Mouse (Mus musculus): ENCODE data around the gene Slc16a6. TPM values are rescaled to one million over a fixed set of nuclear protein-coding genes. Genes with fewer than 3 reads are reported as not detected.
A peak's percentile ranks its signal among the peaks of the same experiment; 100 is the strongest.

Slc16a6 gene
- polyA plus RNA-seq, 1 experiment from 2014 or later = 7.5 TPM

DNA sequence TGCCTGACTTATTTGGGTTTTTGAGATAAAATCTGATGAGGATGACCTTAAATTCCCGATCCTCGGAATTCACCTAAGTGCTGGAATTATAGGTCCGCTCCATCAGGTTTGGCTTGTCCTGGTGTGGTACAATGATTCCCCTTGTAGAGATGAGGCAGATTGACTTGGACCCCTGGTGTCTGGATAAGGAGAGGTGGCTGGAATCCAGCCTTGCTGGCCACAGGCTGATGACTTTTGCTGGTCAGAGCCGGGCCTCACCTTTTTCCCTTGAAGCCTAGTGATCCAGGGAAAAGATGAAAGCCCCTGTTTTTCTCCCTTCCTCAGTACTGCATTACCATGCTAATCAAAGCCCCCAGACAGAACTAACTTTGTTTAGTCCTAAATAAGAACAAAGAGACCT, 2.3 kb upstream of the Slc16a6 start:
- Histone ChIP-seq H3K27me3 (ENCODE audit: control insufficient read depth, insufficient read depth, low read length) (peaks cover 3% of the 10 kb centered on the region; the same call in 1 of the 2 replicates), H3K4me1 (replicated peaks; ENCODE audit: control insufficient read depth, insufficient read depth, low read length) (peaks cover 8% of the 10 kb centered on the region; the same call in 1 of the 2 replicates), H3K9ac (no peak overlapping the region), H3K9me3 (ENCODE audit: control insufficient read depth, low read length) (no peaks in the 10 kb centered on the region), H3K4me2 (replicated peaks) (no peak overlapping the region), H3K27ac (no peak overlapping the region), H3K4me3 (replicated peaks; ENCODE audit: low read length) (no peak overlapping the region), H3K36me3 (replicated peaks; ENCODE audit: control insufficient read depth, insufficient read depth) (no peaks in the 10 kb centered on the region)
- no peak for ATAC-seq (ENCODE audit: low FRiP score)
- DNase-seq (ENCODE audit: low spot score) = no peak
- WGBS = 60% methylated on average over 4 of the region's 4 CpGs

GRCm38 (mm10) chr11:109474836-109475235, 1.4 kb upstream of the Slc16a6 start:
- ATAC-seq (ENCODE audit: low FRiP score) = no peak
- no peak overlapping the region for H3K9ac ChIP-seq
- H3K4me2 ChIP-seq (replicated peaks) = no peak overlapping the region
- H3K4me1 ChIP-seq (replicated peaks; ENCODE audit: control insufficient read depth, insufficient read depth, low read length) = peaks cover 8% of the 10 kb centered on the region; the same call in 1 of the 2 replicates
- H3K9me3 ChIP-seq (ENCODE audit: control insufficient read depth, low read length) = no peaks in the 10 kb centered on the region
- H3K36me3 ChIP-seq (replicated peaks; ENCODE audit: control insufficient read depth, insufficient read depth) = no peaks in the 10 kb centered on the region
- H3K4me3 ChIP-seq (replicated peaks; ENCODE audit: low read length) = no peak overlapping the region
- H3K27ac ChIP-seq = no peak overlapping the region
- H3K27me3 ChIP-seq (ENCODE audit: control insufficient read depth, insufficient read depth, low read length) = peaks cover 3% of the 10 kb centered on the region; the same call in 1 of the 2 replicates
- WGBS = 78% methylated on average over 13 of the region's 13 CpGs
- DNase-seq (ENCODE audit: low spot score) = no peak

GRCm38 (mm10) chr11:109474086-109474742, 816 bp upstream of the Slc16a6 start:
- Histone ChIP-seq H3K27ac (peak overlapping the region; percentile 90), H3K27me3 (ENCODE audit: control insufficient read depth, insufficient read depth, low read length) (peaks cover 3% of the 10 kb centered on the region; the same call in 1 of the 2 replicates), H3K4me3 (replicated peaks; ENCODE audit: low read length) (peak overlapping the region; percentile 85), H3K36me3 (replicated peaks; ENCODE audit: control insufficient read depth, insufficient read depth) (no peaks in the 10 kb centered on the region), H3K4me2 (replicated peaks) (peak overlapping the region; percentile 67), H3K9ac (peak overlapping the region; percentile 93), H3K4me1 (replicated peaks; ENCODE audit: control insufficient read depth, insufficient read depth, low read length) (peaks cover 8% of the 10 kb centered on the region; the same call in 1 of the 2 replicates), H3K9me3 (ENCODE audit: control insufficient read depth, low read length) (no peaks in the 10 kb centered on the region)
- no peak for DNase-seq (ENCODE audit: low spot score)
- WGBS = 10% methylated on average over 14 of the region's 14 CpGs
- ATAC-seq (ENCODE audit: low FRiP score) = peak; percentile 18; the same call in 1 of the 2 replicates

GRCm38 (mm10) chr11:109472821-109473170, 602 bp downstream of the Slc16a6 start:
- 0% methylated on average over 13 of the region's 13 CpGs for WGBS
- Histone ChIP-seq H3K4me2 (replicated peaks) (peak overlapping the region; percentile 67), H3K36me3 (replicated peaks; ENCODE audit: control insufficient read depth, insufficient read depth) (no peaks in the 10 kb centered on the region), H3K4me3 (replicated peaks; ENCODE audit: low read length) (peak overlapping the region; percentile 85), H3K27ac (peak overlapping the region; percentile 90), H3K27me3 (ENCODE audit: control insufficient read depth, insufficient read depth, low read length) (peaks cover 3% of the 10 kb centered on the region; the same call in 1 of the 2 replicates), H3K9ac (peak overlapping the region; percentile 93), H3K9me3 (ENCODE audit: control insufficient read depth, low read length) (no peaks in the 10 kb centered on the region), H3K4me1 (replicated peaks; ENCODE audit: control insufficient read depth, insufficient read depth, low read length) (peaks cover 8% of the 10 kb centered on the region; the same call in 1 of the 2 replicates)
- ATAC-seq (ENCODE audit: low FRiP score) (peak; percentile 28; the same call in 1 of the 2 replicates), DNase-seq (ENCODE audit: low spot score) (peak; percentile 71)

DNA sequence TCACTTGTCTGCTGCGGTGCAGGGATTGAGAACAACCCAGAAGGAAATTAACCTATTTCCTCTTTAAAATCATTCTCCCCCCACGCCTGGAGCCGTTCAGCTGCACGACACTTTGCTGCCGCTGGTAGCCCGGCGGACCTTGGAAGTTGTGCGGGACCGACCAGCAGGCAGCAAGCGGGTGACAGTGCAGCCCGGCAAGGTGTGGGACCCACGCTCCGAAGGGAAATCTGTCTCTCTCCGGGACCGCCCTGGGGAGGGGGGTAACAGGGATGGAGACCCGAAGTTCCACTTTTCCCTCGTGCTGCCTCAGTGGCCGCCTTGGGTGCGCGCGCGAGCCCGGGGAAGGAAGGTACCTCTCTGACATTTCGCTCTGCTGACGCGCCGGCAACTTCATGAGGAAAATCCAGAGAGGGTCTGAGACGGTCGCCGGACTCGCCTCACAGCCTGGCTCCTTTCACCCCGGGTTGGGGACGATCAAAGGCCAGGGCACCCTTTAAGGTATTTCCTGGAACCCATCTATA, 1.2 kb downstream of the Slc16a6 start:
- ATAC-seq (ENCODE audit: low FRiP score) = no peak
- no peak overlapping the region for H3K27ac ChIP-seq
- peak overlapping the region; percentile 67 for H3K4me2 ChIP-seq (replicated peaks)
- no peaks in the 10 kb centered on the region for H3K9me3 ChIP-seq (ENCODE audit: control insufficient read depth, low read length)
- DNase-seq (ENCODE audit: low spot score) = peak; percentile 41
- peak overlapping the region; percentile 93 for H3K9ac ChIP-seq
- H3K4me3 ChIP-seq (replicated peaks; ENCODE audit: low read length) = peak overlapping the region; percentile 85
- H3K27me3 ChIP-seq (ENCODE audit: control insufficient read depth, insufficient read depth, low read length) = peaks cover 3% of the 10 kb centered on the region; the same call in 1 of the 2 replicates
- WGBS = under 1% methylated on average over 33 of the region's 33 CpGs
- peaks cover 8% of the 10 kb centered on the region; the same call in 1 of the 2 replicates for H3K4me1 ChIP-seq (replicated peaks; ENCODE audit: control insufficient read depth, insufficient read depth, low read length)
- no peaks in the 10 kb centered on the region for H3K36me3 ChIP-seq (replicated peaks; ENCODE audit: control insufficient read depth, insufficient read depth)

- H3K4me3 ChIP-seq (replicated peaks; ENCODE audit: low read length) = peak overlapping the region; percentile 85
- H3K9ac ChIP-seq = peak overlapping the region; percentile 93; the same call in 1 of the 2 replicates
- peaks cover 3% of the 10 kb centered on the region; the same call in 1 of the 2 replicates for H3K27me3 ChIP-seq (ENCODE audit: control insufficient read depth, insufficient read depth, low read length)
- no peaks in the 10 kb centered on the region for H3K9me3 ChIP-seq (ENCODE audit: control insufficient read depth, low read length)
- H3K4me2 ChIP-seq (replicated peaks) = peak overlapping the region; percentile 67
- H3K27ac ChIP-seq = no peak overlapping the region
- WGBS = 36% methylated on average over 15 of the region's 15 CpGs
- ATAC-seq (ENCODE audit: low FRiP score) = no peak
- DNase-seq (ENCODE audit: low spot score) = no peak
- H3K4me1 ChIP-seq (replicated peaks; ENCODE audit: control insufficient read depth, insufficient read depth, low read length) = peaks cover 3% of the 10 kb centered on the region; the same call in 1 of the 2 replicates
- H3K36me3 ChIP-seq (replicated peaks; ENCODE audit: control insufficient read depth, insufficient read depth) = no peaks in the 10 kb centered on the region
These were observed 2.2 kb downstream of the Slc16a6 start for GRCm38 (mm10) chr11:109470921-109471861.

DNA sequence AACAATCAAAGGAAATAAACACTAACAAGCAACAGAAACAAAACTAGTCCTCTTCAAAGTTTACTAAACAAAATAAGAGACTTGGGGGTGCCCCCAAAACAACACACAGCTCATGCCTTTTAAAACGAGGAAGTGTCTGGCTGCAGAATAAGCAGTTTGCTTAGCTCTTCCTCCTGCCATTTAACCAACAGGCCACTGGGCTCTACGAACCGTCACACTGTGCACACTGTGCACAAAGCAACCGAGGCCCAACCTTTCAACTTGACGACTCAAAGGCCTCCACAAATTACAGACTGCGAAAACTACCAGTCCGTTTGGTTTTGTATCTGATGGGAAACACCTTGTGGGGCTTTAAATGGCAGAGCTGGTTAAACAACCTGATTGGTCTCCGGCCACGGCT, 3.2 kb downstream of the Slc16a6 start:
- H3K9ac ChIP-seq = no peak overlapping the region

DNA sequence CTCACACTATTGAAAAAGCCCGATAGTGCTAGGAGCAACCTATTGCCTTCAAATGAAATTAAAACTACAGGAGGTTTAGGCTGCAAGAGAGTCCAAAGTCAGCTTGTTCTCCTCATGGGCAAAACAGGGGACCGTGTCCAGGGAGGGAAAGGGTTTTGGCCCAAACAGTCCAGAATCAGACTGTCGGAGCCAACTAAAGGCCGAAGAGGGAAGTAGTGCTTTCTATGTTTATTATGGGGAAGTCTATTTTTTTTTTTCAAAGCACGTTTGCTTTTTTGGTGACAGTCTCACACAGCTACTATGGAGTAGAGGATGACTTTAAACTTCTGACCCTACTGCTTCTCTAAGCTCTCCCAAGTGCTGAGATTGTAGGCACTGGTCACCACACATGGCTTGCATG, 5.3 kb downstream of the Slc16a6 start:
- Histone ChIP-seq H3K4me2 (replicated peaks) (no peak overlapping the region), H3K36me3 (replicated peaks; ENCODE audit: control insufficient read depth, insufficient read depth) (no peaks in the 10 kb centered on the region), H3K4me3 (replicated peaks; ENCODE audit: low read length) (no peak overlapping the region), H3K9me3 (ENCODE audit: control insufficient read depth, low read length) (no peaks in the 10 kb centered on the region), H3K27ac (no peak overlapping the region), H3K9ac (no peak overlapping the region), H3K4me1 (replicated peaks; ENCODE audit: control insufficient read depth, insufficient read depth, low read length) (no peaks in the 10 kb centered on the region), H3K27me3 (ENCODE audit: control insufficient read depth, insufficient read depth, low read length) (peaks cover 3% of the 10 kb centered on the region; the same call in 1 of the 2 replicates)
- ATAC-seq (ENCODE audit: low FRiP score) = no peak
- WGBS = 92% methylated on average over 5 of the region's 5 CpGs
- no peak for DNase-seq (ENCODE audit: low spot score)

More for the DNA sequence above, 3.2 kb downstream of the Slc16a6 start:
- Histone ChIP-seq H3K4me3 (replicated peaks; ENCODE audit: low read length) (no peak overlapping the region), H3K4me2 (replicated peaks) (no peak overlapping the region), H3K27ac (no peak overlapping the region), H3K36me3 (replicated peaks; ENCODE audit: control insufficient read depth, insufficient read depth) (no peaks in the 10 kb centered on the region), H3K27me3 (ENCODE audit: control insufficient read depth, insufficient read depth, low read length) (peaks cover 3% of the 10 kb centered on the region; the same call in 1 of the 2 replicates), H3K4me1 (replicated peaks; ENCODE audit: control insufficient read depth, insufficient read depth, low read length) (no peaks in the 10 kb centered on the region), H3K9me3 (ENCODE audit: control insufficient read depth, low read length) (no peaks in the 10 kb centered on the region)
- WGBS = 68% methylated on average over 9 of the region's 9 CpGs
- DNase-seq (ENCODE audit: low spot score) = no peak
- no peak for ATAC-seq (ENCODE audit: low FRiP score)

- peaks cover 7% of the 10 kb centered on the region; the same call in 1 of the 2 replicates for H3K36me3 ChIP-seq (replicated peaks; ENCODE audit: control insufficient read depth, insufficient read depth)
These were observed 6.4 kb downstream of the Slc16a6 start for GRCm38 (mm10) chr11:109466987-109467386.

More at GRCm38 (mm10) chr11:109466987-109467386, 6.4 kb downstream of the Slc16a6 start:
- Histone ChIP-seq H3K9me3 (ENCODE audit: control insufficient read depth, low read length) (no peaks in the 10 kb centered on the region), H3K27ac (no peak overlapping the region), H3K4me1 (replicated peaks; ENCODE audit: control insufficient read depth, insufficient read depth, low read length) (no peaks in the 10 kb centered on the region), H3K9ac (no peak overlapping the region), H3K4me3 (replicated peaks; ENCODE audit: low read length) (no peak overlapping the region), H3K27me3 (ENCODE audit: control insufficient read depth, insufficient read depth, low read length) (peaks cover 3% of the 10 kb centered on the region; the same call in 1 of the 2 replicates), H3K4me2 (replicated peaks) (no peak overlapping the region)
- DNase-seq (ENCODE audit: low spot score) = no peak
- no peak for ATAC-seq (ENCODE audit: low FRiP score)
- 81% methylated on average over 8 of the region's 8 CpGs for WGBS
